Mouse (Mus musculus): Measurements from ENCODE around the gene Olfr403. TPM values are rescaled to one million over a fixed set of nuclear protein-coding genes. Genes with fewer than 3 reads are reported as not detected.
"Not testable (repeated sequence)": the region's sequence is repeated elsewhere in the genome, so short reads cannot be mapped to it uniquely, and the experiment has no call there.

The Olfr403 gene
- total RNA-seq (2022), result not detected

GRCm38 (mm10) chr11:74185949-74186348 is at the start of gene Olfr403:
Gene Olfr403 (plus strand): TSS chr11:74186249.
- no peak for DNase-seq (ENCODE audit: low spot score in 2 of 2)

GRCm38 (mm10) chr11:74140001-74140400 is 46.0 kb upstream of the Olfr403 start:
- DNase-seq (ENCODE audit: low spot score in 2 of 2), result not testable (repeated sequence)

GRCm38 (mm10) chr11:74145866-74146265 is 40.2 kb upstream of the Olfr403 start:
- no peak for DNase-seq (ENCODE audit: low spot score in 2 of 2)

GRCm38 (mm10) chr11:74153229-74153628 is 32.8 kb upstream of the Olfr403 start, which contains the start of gene Olfr402:
Gene Olfr402 (plus strand): TSS chr11:74153529.
- no peak for DNase-seq (ENCODE audit: low spot score in 2 of 2)

- no peak for DNase-seq (ENCODE audit: low spot score in 2 of 2)
These were observed 17.3 kb upstream of the Olfr403 start for GRCm38 (mm10) chr11:74168771-74169170.

GRCm38 (mm10) chr11:74183168-74183567 is 2.9 kb upstream of the Olfr403 start:
- no peak for DNase-seq (ENCODE audit: low spot score in 2 of 2)

- DNase-seq (ENCODE audit: low spot score in 2 of 2), result no peak
These were observed 2.3 kb upstream of the Olfr403 start for GRCm38 (mm10) chr11:74183745-74184144.

- no peak for DNase-seq (ENCODE audit: low spot score in 2 of 2)
These were observed 25.2 kb downstream of the Olfr403 start, which contains the start of gene Olfr43 for GRCm38 (mm10) chr11:74211279-74211678. Gene Olfr43 (minus strand): TSS chr11:74211379.

GRCm38 (mm10) chr11:74241201-74241600 is 55.2 kb downstream of the Olfr403 start:
- no peak for DNase-seq (ENCODE audit: low spot score in 2 of 2)

Other genes starting within 250 kb of the Olfr403 start
- gene Olfr23, start 249.6 kb upstream of the Olfr403 start, total RNA-seq (2022), result not detected
- not detected for gene Olfr397, start 225.4 kb upstream of the Olfr403 start, total RNA-seq (2022)
- gene Olfr398, start 195.8 kb upstream of the Olfr403 start, total RNA-seq (2022), result not detected
- gene Olfr139, start 129.7 kb upstream of the Olfr403 start, total RNA-seq (2022), result not detected
- not detected for gene Olfr399, start 129.6 kb upstream of the Olfr403 start, total RNA-seq (2022)
- not detected for gene Zfp616, start 116.3 kb upstream of the Olfr403 start, total RNA-seq (2022)
- gene Olfr401, start 72.5 kb upstream of the Olfr403 start, total RNA-seq (2022), result not detected
- not detected for gene Olfr402, start 32.7 kb upstream of the Olfr403 start, total RNA-seq (2022)
- not detected for gene Olfr43, start 25.1 kb downstream of the Olfr403 start, total RNA-seq (2022)
- not detected for gene Olfr406, start 73.6 kb downstream of the Olfr403 start, total RNA-seq (2022)
- gene Olfr59, start 97.5 kb downstream of the Olfr403 start, total RNA-seq (2022), result not detected
- not detected for gene Olfr410, start 151.8 kb downstream of the Olfr403 start, total RNA-seq (2022)
- gene Olfr411, start 166.4 kb downstream of the Olfr403 start, total RNA-seq (2022), result not detected
- not detected for gene Olfr412, start 175.8 kb downstream of the Olfr403 start, total RNA-seq (2022)